Mouse (Mus musculus) thymus, postnatal 0 days (tissue): ENCODE data around the gene Gas6. TPM values are rescaled to one million over a fixed set of nuclear protein-coding genes. Genes with fewer than 3 reads are reported as not detected.

Experiments used
- DNase-seq: peaks from one replicate; pipeline ENCODE4 v3.0.0-alpha.2; 2015; ENCODE audit warnings: low spot score
- polyA plus RNA-seq: library from polyadenylated mRNA; unstranded; fragments of >200 nt; fragmentation: Nextera tagmentation; extraction: Ambion mirVana; gene quantifications from 2 replicates; pipeline ENCODE4 v1.2.1, GENCODE M21; 2015

Gene Gas6
- 169 and 187 TPM in 2 replicates for polyA plus RNA-seq

DNA sequence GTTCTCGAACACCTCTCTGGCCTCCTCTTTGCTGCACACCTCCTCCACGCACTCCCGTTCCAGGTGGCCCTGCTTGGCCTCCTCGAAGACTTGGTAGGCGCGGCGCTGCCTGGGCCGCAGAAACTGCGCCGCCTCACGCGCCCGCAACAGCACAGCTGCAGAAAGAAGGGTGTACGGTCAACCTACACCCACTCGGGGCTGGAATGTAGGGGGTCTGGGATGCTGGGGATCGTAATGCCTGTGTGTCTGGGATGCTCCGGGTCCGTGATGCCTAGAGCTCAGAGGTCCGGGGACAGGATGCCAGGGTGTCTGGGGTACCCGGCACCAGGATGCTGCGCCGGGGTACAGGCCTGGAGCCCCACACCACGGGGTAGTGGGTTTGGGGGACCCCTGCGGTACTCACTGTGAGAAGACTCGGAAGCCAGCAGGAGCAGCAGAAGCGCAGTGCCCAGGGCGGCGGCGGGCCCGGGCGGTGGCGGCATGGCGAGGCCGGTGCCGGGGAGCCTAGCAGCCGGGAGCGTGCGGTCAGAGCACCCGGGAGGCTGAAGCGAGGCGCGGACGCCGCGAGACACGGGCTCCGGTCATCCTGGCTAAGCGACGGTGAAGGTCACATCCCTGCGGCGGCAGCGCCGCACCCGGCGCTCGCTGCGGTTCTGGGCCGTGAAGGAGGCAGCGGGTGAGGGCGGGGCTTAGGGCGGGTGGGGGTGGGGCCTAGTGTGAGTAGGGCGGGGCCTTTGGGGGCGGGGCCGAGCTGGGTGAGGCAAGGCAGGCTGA, at the start of gene Gas6:
Gas6 (minus strand) TSS at position 633 of the 774 bp plus-strand sequence.
- peak; percentile 7 for DNase-seq

- DNase-seq = no peak
Measured at GRCm38 (mm10) chr8:13541526-13541925, 47.2 kb upstream of the Gas6 start.

DNA sequence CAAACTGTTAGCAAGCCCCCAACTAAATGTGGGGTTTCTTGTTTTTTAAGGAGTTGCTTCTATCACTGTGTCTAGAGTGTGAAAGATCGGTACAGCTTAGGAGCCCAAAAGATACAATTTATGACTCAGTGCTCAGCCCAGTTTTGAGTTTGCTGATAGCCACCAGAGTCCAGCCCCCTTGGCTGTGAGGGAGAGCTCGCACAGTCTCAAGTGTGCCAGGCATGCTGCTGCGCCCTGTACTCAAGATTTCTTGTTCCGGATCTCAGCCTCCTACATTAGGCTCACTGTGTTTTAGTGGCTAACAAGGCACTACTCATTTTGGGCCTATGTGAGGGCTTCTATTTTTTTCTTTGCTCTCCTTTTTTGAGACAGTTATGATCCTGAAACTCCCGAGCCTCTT, 45.8 kb upstream of the Gas6 start:
- no peak for DNase-seq

GRCm38 (mm10) chr8:13538821-13539220, 44.5 kb upstream of the Gas6 start:
- no peak for DNase-seq

GRCm38 (mm10) chr8:13537102-13537501, 42.8 kb upstream of the Gas6 start:
- no peak for DNase-seq

GRCm38 (mm10) chr8:13533123-13533522, 38.8 kb upstream of the Gas6 start:
- DNase-seq = no peak

GRCm38 (mm10) chr8:13531602-13532171, 37.4 kb upstream of the Gas6 start:
- DNase-seq = no peak

DNA sequence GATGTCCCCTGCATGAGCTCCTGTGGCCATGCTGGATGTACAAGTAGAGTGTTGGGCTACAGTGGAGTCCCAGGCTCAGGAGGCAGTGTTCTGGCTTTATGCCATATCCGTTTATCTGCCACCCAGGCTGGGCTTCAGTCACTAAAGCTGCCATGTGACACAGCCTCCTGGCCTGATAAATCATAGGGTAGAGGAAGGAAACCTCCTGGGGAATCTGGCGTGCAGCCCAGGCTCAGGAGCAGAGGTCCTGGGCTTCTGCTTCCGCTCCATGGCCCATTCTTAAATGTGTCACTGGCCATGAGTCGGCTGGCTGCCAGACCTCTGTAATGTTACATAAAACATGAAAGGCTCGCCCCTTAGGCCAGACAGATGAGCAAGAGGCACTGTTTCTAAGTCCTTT, 36.7 kb upstream of the Gas6 start:
- no peak for DNase-seq

DNA sequence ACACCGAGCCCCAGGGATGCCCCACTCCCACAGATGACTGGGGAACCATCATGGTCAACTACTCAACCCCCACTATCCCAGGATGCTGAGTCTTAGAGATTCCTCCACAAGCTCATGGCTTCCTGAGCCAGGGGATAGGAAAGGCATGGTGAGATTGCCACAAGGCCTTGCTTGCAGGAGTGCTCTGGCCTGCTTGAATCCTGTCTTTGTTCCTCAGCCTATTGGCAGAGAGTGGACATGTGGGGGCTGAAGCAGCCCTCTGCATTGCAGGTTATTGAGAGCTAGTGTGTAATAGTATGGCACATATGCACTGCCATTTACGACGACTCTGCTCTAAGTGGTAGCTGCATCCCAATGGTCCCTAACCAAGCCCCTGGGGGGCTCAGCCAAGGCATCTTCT, 36.1 kb upstream of the Gas6 start:
- no peak for DNase-seq

GRCm38 (mm10) chr8:13529891-13530316, 35.6 kb upstream of the Gas6 start:
- no peak for DNase-seq

DNA sequence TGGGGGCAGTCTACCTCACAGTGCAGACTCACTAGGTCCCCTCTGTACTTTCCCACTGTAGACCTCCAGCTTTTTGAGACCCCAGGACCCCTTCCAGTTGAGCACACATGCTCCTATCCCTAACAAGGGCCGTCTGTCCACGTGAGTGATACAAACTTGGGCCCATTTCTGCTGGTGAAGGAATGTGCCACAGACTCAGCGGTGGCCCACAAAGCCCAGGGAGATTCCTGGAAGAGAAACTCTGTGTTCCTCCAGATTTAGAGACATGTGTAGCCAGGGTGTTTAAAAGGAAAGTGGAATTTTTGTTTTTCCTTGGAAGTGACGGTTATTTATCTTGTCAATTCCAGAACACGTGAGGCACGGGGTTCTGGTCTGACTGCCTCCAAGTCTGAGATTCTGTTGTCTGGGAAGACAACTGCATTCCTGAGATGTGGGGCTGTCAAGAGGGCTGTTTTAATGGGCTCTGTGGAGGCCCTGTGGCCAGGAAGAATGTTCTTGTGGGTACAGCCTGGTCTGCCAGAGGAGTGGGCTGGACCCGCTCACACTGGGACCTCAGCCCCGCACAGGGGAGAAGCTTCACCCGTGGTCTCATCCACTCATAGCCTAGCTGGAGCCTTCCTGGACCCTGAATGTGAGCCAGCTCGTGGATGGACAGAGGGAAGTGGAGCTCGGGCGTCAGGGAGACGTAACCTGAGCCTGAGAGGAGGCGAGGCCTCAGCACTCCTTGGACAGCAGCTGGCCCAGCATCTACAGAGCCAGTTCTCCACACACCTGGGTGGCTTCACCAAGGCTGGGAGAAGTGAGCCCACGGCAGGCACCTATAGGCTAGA, 34.9 kb upstream of the Gas6 start:
- no peak for DNase-seq

DNA sequence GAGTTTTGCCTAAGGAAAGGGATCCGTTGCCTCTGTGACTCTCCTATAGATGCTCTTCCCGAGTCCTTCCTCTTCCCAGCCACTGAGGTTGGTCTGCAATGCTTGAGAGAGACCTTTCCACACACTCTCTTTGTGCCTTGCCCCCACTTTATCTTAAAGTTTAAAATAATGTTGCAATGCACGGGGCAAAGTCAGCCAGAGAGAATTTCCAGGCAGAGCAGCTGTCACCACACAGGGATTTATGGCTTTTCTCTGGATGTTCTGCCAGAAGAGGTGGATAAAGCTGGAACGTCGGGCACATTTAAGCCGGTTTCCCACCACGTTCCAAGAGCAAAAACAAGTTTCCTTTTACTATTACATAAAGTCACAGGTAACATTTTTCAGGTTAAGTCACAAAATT, 27.1 kb upstream of the Gas6 start:
- no peak for DNase-seq

- no peak for DNase-seq
Measured at GRCm38 (mm10) chr8:13520349-13520748, 26.1 kb upstream of the Gas6 start.

DNA sequence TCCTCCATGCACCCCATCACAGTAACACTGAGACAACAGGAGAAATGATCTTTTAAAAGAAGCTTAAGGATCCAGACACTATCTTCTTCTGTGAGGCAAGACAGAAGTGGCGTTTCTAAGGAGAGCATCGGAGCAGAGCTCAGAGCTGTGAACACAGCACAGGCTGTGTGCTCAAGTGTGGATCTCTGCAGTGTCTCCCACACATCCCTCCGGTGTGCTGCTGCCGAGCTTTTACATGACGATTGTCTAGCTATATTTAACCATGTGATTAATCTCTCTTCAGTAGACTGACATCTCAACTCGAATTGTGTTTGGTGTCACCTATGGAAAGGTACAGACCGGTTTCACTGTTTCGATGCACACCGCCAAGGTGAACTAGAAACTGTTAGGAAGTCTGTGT, 25.2 kb upstream of the Gas6 start:
- DNase-seq = no peak

GRCm38 (mm10) chr8:13517284-13517781, 23.0 kb upstream of the Gas6 start:
- DNase-seq = no peak

DNA sequence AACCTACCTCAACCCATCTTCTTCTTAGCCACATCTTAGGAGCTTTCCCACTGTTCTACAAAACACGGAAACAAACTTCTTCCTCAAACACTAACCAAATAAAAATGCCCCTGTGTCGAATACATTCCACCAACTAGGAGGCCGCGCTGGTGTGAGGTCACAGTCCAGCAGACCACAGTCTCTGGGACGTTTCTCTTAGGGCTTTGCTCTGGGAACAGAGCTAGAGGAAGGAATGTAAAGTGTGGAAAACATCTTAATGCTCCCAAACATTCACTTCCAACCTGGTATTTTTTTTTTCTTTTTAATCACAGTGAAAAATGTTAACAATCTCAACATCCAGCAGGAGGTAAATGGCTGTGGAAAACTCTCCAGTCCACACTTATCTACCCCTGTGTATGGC, 22.4 kb upstream of the Gas6 start:
- DNase-seq = no peak

DNA sequence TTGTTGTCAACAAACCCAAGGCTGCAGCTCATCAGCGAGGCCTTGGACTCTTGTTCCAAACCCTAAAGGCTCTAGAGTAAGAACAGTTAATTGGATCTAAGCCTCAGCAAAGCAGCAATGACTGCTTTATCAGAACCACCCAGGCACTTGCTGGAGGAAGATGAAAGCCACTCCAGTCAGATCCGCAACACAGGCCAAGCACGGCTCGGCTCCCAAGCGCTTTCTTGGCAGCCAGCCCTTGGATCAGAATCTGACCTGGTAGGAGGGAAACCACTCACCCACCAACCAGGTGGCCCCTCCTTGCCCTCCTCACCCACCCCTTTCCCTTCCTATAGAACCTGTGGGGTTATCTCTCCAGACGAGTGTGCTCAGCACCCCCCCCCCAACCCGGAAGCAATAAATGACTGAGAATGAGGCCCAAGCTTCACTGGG, 21.7 kb upstream of the Gas6 start:
- DNase-seq = no peak

- no peak for DNase-seq
Measured at GRCm38 (mm10) chr8:13513556-13514370, 19.5 kb upstream of the Gas6 start.

DNA sequence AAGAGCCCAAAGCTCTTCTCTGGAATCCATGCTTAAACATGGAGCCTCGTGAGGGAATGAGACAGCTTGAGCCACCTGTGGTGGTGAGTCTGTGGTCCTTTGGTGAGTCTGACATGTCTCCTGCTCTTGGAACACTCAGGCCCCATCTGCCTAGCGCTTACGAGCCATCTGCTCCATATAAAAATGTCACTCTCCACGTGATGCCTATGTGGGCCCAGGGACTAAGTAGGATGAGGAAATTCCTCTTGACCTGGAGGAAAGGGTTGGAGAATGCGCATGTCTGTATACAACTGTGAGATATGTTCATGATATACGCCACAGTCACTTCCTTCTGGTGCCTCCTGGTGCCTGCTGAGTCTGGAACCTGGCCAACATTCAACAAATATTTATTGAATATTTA, 18.4 kb upstream of the Gas6 start:
- DNase-seq = no peak

DNA sequence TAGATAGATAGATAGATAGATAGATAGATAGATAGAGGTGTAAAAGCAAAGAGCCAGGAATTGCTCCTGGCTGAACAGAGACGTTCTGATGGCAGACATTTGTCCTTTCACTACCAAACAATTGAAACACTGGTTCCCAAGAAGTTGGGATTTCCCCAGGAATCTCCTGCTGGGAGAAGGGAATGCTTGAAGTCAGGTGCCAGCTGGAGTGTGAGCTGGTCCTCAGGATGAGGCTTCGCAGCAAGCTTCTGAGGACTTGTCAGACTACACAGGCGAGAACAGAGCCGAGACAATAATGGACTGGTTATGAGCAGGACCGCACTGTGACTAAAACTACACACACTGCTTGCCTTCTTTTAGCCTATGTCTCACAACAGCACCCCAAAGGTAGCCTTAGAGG, 17.7 kb upstream of the Gas6 start:
- DNase-seq = no peak

DNA sequence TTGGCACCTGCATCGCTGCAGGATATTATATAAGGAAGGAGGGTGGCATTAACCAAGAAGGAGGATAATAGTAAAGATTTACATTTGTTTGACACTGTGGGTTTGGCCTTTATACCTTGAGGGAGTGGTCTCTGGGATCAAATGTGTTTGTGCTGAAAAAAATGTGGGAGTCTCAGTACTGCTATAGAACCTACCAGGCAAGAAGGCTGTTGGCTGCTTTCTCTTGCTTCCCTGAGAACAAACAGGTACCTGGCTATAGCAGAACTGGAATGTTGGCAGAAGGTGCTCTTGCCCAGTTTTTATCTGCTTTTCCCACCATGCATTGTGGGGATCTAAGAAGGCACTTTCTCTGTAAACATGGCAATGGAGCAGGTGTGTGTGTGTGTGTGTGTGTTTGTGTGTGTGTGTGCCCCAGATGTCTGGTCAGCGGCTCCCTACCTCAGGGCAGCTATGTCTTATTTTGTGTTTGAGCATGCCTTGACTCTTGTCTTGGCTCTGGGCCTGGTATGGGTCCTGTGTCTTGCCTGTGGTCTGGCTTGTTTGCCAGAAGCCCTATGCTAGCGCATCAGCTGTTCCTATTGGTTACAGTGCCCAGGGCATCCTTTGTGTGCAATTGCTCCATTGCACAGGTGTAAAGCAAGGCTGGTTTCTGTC, 13.1 kb upstream of the Gas6 start:
- DNase-seq = no peak
